Mouse (Mus musculus) lung, postnatal 0 days (tissue): ENCODE data around the gene Epo. TPM values are rescaled to one million over a fixed set of nuclear protein-coding genes. Genes with fewer than 3 reads are reported as not detected.

ENCODE experiments used
- ATAC-seq: fragments of 200-750 bp; cut with Nextera tagmentation; 2 replicates; pipeline ENCODE4 v1.8.0; 2017; ENCODE audit warnings: moderate library complexity
- DNase-seq: peaks from one replicate; pipeline ENCODE4 v3.0.0-alpha.2; 2016; ENCODE audit warnings: low spot score
- H3K27ac ChIP-seq: fragments of 300-500 bp; sonication (generic); 2 replicates; pipeline ENCODE4 v1.5.1; 2014; ENCODE audit warnings: antibody characterized with exemption, mild to moderate bottlenecking, low read length, mixed read lengths
- H3K27me3 ChIP-seq: fragments of 300-500 bp; sonication (generic); replicated peaks from 2 replicates; pipeline ENCODE4 v1.6.1; 2014; ENCODE audit warnings: low read length, mixed read lengths; ENCODE audit not compliant: insufficient read depth
- H3K36me3 ChIP-seq: fragments of 300-500 bp; sonication (generic); 2 replicates; pipeline ENCODE4 v1.6.1; 2014; ENCODE audit warnings: low read length, mixed read lengths; ENCODE audit not compliant: insufficient read depth
- H3K4me1 ChIP-seq: fragments of 300-500 bp; sonication (generic); 2 replicates; pipeline ENCODE4 v1.6.1; 2014; ENCODE audit warnings: antibody characterized with exemption, low read depth, low read length, mixed read lengths; ENCODE audit not compliant: insufficient read depth
- H3K4me2 ChIP-seq: fragments of 300-500 bp; sonication (generic); replicated peaks from 2 replicates; pipeline ENCODE4 v1.6.1; 2014; ENCODE audit warnings: low read depth, mild to moderate bottlenecking, low read length, moderate library complexity, mixed read lengths
- H3K4me3 ChIP-seq: fragments of 300-500 bp; sonication (generic); 2 replicates; pipeline ENCODE4 v1.5.1; 2014; ENCODE audit warnings: low read depth, low read length
- H3K9ac ChIP-seq: fragments of 300-500 bp; sonication (generic); replicated peaks from 2 replicates; pipeline ENCODE4 v1.6.1; 2014; ENCODE audit warnings: low read depth, mild to moderate bottlenecking
- H3K9me3 ChIP-seq: fragments of 300-500 bp; sonication (generic); 2 replicates; pipeline ENCODE4 v1.6.1; 2016; ENCODE audit warnings: low read length, mixed read lengths
- CTCF ChIP-seq: IDR thresholded peaks from 2 replicates; pipeline ENCODE4 v1.5.1; 2016; ENCODE audit warnings: antibody characterized with exemption, mild to moderate bottlenecking
- EP300 ChIP-seq: IDR thresholded peaks from 2 replicates; pipeline ENCODE4 v1.6.1; 2016; ENCODE audit warnings: antibody characterized with exemption, mild to moderate bottlenecking, control low read depth
- WGBS: fragments of 180-500 bp; shearing (Covaris S2); extraction: QIAGEN DNeasy Blood & Tissue Kit; methylation state at CpG from one replicate; pipeline ENCODE4 v1.1.7; 2014; 5-methylcytosine and 5-hydroxymethylcytosine counted together
- polyA plus RNA-seq: library from polyadenylated mRNA; unstranded; fragments of >200 nt; fragmentation: Nextera tagmentation; extraction: Ambion mirVana; gene quantifications from 2 replicates; pipeline ENCODE4 v1.2.1, GENCODE M21; 2015

Gene Epo
- polyA plus RNA-seq, 1 experiment from 2014 or later = not detected

DNA sequence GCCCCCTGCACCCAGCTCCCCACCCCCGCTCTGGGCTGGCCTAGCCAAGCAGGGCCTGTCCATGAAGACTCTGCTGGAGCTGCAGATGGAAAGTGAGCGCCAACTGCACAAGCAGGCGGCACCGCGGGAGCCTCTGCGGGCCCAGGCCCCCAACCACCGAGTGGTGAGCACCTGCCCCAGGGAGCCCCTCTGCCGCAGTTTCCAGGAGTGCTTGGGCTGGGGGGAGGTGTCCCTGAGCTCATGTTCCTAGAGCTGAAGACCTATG, 8.9 kb downstream of the Epo start:
- H3K27ac ChIP-seq = no peak overlapping the region
- H3K36me3 ChIP-seq = peaks cover 69% of the 10 kb centered on the region
- ATAC-seq (no peak), DNase-seq (no peak)
- H3K4me3 ChIP-seq = no peak overlapping the region
- WGBS = 86% methylated on average over 8 of the region's 8 CpGs
- H3K4me2 ChIP-seq = no peak overlapping the region
- no peaks in the 10 kb centered on the region for H3K4me1 ChIP-seq
- no peak for TF ChIP-seq EP300
- TF ChIP-seq CTCF = no peak
- H3K9ac ChIP-seq = no peak overlapping the region
- no peaks in the 10 kb centered on the region for H3K9me3 ChIP-seq
- no peaks in the 10 kb centered on the region for H3K27me3 ChIP-seq

GRCm38 (mm10) chr5:137523396-137524250, 9.4 kb downstream of the Epo start:
- no peak overlapping the region for H3K4me2 ChIP-seq
- peaks cover 64% of the 10 kb centered on the region for H3K36me3 ChIP-seq
- no peak overlapping the region for H3K9ac ChIP-seq
- no peaks in the 10 kb centered on the region for H3K9me3 ChIP-seq
- 74% methylated on average over 25 of the region's 25 CpGs for WGBS
- no peak overlapping the region for H3K27ac ChIP-seq
- TF ChIP-seq CTCF (peak; percentile 29), EP300 (no peak)
- no peak for ATAC-seq
- no peak overlapping the region for H3K4me3 ChIP-seq
- H3K4me1 ChIP-seq = no peaks in the 10 kb centered on the region
- no peaks in the 10 kb centered on the region for H3K27me3 ChIP-seq
- peak; percentile 5 for DNase-seq

DNA sequence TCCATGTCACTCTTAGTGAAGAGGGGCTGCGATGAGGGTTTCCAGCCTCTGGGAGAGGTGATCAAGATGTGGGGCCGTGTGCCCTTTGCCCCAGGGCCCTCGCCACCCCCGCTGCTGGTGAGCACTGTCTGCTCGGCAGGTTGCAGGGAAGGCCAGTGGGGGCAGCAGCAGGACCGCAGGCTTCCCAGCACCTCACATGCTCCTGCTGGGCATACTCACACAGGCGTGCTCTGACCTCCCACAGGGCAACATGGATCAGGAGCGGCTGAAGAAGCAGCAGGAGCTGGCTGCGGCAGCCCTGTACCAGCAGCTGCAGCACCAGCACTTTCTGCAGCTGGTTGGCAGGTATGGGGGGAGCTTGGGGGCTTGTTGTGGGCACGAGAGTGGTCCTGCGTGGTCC, 10.3 kb downstream of the Epo start:
- ATAC-seq = no peak; the same call in 1 of the 2 replicates
- H3K9me3 ChIP-seq = no peaks in the 10 kb centered on the region
- TF ChIP-seq CTCF (peak; percentile 16; the same call in 1 of the 2 replicates), EP300 (no peak)
- DNase-seq = peak; percentile 4
- no peaks in the 10 kb centered on the region for H3K27me3 ChIP-seq
- no peak overlapping the region for H3K27ac ChIP-seq
- H3K4me1 ChIP-seq = no peaks in the 10 kb centered on the region
- H3K4me2 ChIP-seq = no peak overlapping the region
- H3K36me3 ChIP-seq = peaks cover 54% of the 10 kb centered on the region
- WGBS = 71% methylated on average over 11 of the region's 11 CpGs
- H3K9ac ChIP-seq = no peak overlapping the region
- H3K4me3 ChIP-seq = no peak overlapping the region

- WGBS = 67% methylated on average over 9 of the region's 9 CpGs
Observed at GRCm38 (mm10) chr5:137521861-137522260, 11.2 kb downstream of the Epo start.

GRCm38 (mm10) chr5:137519691-137520550, 13.1 kb downstream of the Epo start:
- 90% methylated on average over 27 of the region's 27 CpGs for WGBS

More at GRCm38 (mm10) chr5:137521861-137522260, 11.2 kb downstream of the Epo start:
- no peak overlapping the region for H3K4me3 ChIP-seq
- H3K4me2 ChIP-seq = no peak overlapping the region
- H3K9me3 ChIP-seq = no peaks in the 10 kb centered on the region
- DNase-seq (peak; percentile 49), ATAC-seq (peak; percentile 27; the same call in 1 of the 2 replicates)
- no peaks in the 10 kb centered on the region for H3K27me3 ChIP-seq
- 0 out of 2 replicates have a peak overlapping the region, but pooled peaks have one; percentile 2 for H3K27ac ChIP-seq
- no peak overlapping the region for H3K9ac ChIP-seq
- TF ChIP-seq CTCF (no peak), EP300 (no peak)
- H3K36me3 ChIP-seq = peaks cover 50% of the 10 kb centered on the region
- H3K4me1 ChIP-seq = no peaks in the 10 kb centered on the region

DNA sequence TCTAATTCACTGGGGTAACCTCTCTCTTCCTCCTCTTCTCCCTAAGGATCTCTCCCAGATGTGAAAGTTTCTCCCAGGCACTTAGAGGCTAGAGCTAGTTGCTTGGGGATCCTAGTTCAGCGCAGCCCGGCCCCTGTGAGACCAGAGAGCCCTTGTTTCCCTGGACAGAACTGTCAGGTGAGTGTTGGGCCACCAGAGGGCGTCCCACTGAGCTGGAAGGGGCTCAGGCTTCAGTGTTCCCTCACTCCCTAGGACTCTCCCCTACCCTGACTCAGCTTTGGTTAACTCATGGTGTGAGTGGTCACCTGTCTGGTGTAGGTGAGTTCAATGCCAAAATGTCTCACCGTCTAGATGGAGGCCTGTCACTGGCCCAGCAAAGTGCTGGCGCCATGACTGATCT, 14.6 kb downstream of the Epo start, which contains the start of gene Gigyf1:
TSS of gene Gigyf1 (plus strand) at position 113 of the 400 bp plus-strand sequence.
- 73% methylated on average over 5 of the region's 5 CpGs for WGBS
- DNase-seq = peak; percentile 57

More at GRCm38 (mm10) chr5:137519691-137520550, 13.1 kb downstream of the Epo start:
- ATAC-seq (no peak), DNase-seq (peak; percentile 5)
- Histone ChIP-seq H3K36me3 (peaks cover 46% of the 10 kb centered on the region), H3K4me2 (no peak overlapping the region), H3K9me3 (no peaks in the 10 kb centered on the region), H3K4me3 (no peak overlapping the region), H3K4me1 (no peaks in the 10 kb centered on the region), H3K9ac (no peak overlapping the region), H3K27ac (no peak overlapping the region), H3K27me3 (no peaks in the 10 kb centered on the region)
- TF ChIP-seq EP300 = no peak
- TF ChIP-seq CTCF = no peak

More for the DNA sequence above, 14.6 kb downstream of the Epo start, which contains the start of gene Gigyf1:
- no peak within 1 kb of the TSS for H3K27ac ChIP-seq
- no peak within 1 kb of the TSS for H3K4me2 ChIP-seq
- no peaks in the 10 kb centered on the region for H3K4me1 ChIP-seq
- H3K9me3 ChIP-seq = no peaks in the 10 kb centered on the region
- H3K4me3 ChIP-seq = no peak within 1 kb of the TSS
- no peak within 1 kb of the TSS for H3K9ac ChIP-seq
- no peaks in the 10 kb centered on the region for H3K27me3 ChIP-seq
- H3K36me3 ChIP-seq = peaks cover 33% of the 10 kb centered on the region; the same call in 1 of the 2 replicates
- TF ChIP-seq CTCF = peak; percentile 75
- TF ChIP-seq EP300 = no peak
- ATAC-seq = peak; percentile 48
